Mouse (Mus musculus) forebrain, postnatal 0 days (tissue): Measurements from ENCODE around the gene Utp11. TPM values are rescaled to one million over a fixed set of nuclear protein-coding genes. Genes with fewer than 3 reads are reported as not detected.
A peak's percentile ranks its signal among the peaks of the same experiment; 100 is the strongest.

Source experiments
- ATAC-seq: fragments of 200-750 bp; cut with Nextera tagmentation; 2 replicates; pipeline ENCODE4 v1.8.0; 2017; ENCODE audit warnings: mild to moderate bottlenecking, moderate library complexity
- DNase-seq: peaks from one replicate; pipeline ENCODE4 v3.0.0-alpha.2; 2015
- H3K27ac ChIP-seq: fragments of 300-500 bp; sonication (generic); 2 replicates; pipeline ENCODE4 v1.5.1; 2014; ENCODE audit warnings: low read depth, mild to moderate bottlenecking, antibody characterized with exemption, low read length, moderate library complexity, mixed read lengths
- H3K27me3 ChIP-seq: fragments of 300-500 bp; sonication (generic); 2 replicates; pipeline ENCODE4 v1.6.1; 2014; ENCODE audit warnings: mild to moderate bottlenecking, low read length, mixed read lengths; ENCODE audit not compliant: insufficient read depth
- H3K36me3 ChIP-seq: fragments of 300-500 bp; sonication (generic); 2 replicates; pipeline ENCODE4 v1.6.1; 2014; ENCODE audit warnings: mild to moderate bottlenecking, moderate library complexity; ENCODE audit not compliant: insufficient read depth
- H3K4me1 ChIP-seq: fragments of 300-500 bp; sonication (generic); 2 replicates; pipeline ENCODE4 v1.6.1; 2014; ENCODE audit warnings: antibody characterized with exemption; ENCODE audit not compliant: insufficient read depth
- H3K4me2 ChIP-seq: fragments of 300-500 bp; sonication (generic); 2 replicates; pipeline ENCODE4 v1.6.1; 2014; ENCODE audit warnings: low read depth, mild to moderate bottlenecking, moderate library complexity
- H3K4me3 ChIP-seq: fragments of 300-500 bp; sonication (generic); 2 replicates; pipeline ENCODE4 v1.5.1; 2014; ENCODE audit warnings: low read depth, low read length, mixed read lengths
- H3K9ac ChIP-seq: fragments of 300-500 bp; sonication (generic); 2 replicates; pipeline ENCODE4 v1.6.1; 2014; ENCODE audit warnings: mild to moderate bottlenecking
- H3K9me3 ChIP-seq: fragments of 300-500 bp; sonication (generic); 2 replicates; pipeline ENCODE4 v1.6.1; 2016; ENCODE audit warnings: low read length
- CTCF ChIP-seq: sonication (generic); IDR thresholded peaks from 2 replicates; pipeline ENCODE4 v1.5.1; 2016; ENCODE audit warnings: antibody characterized with exemption, control low read depth, low read depth
- WGBS: fragments of 180-500 bp; shearing (Covaris S2); extraction: QIAGEN DNeasy Blood & Tissue Kit; methylation state at CpG from one replicate; pipeline ENCODE4 v1.1.7; 2014; 5-methylcytosine and 5-hydroxymethylcytosine counted together
- polyA plus RNA-seq: library from polyadenylated mRNA; unstranded; fragments of >200 nt; fragmentation: Nextera tagmentation; extraction: Ambion mirVana; gene quantifications from 2 replicates; pipeline ENCODE4 v1.2.1, GENCODE M21; 2015
- total RNA-seq: library from RNA; depleted of rRNA; stranded (reverse); fragments of >200 nt; gene quantifications from 2 replicates; pipeline ENCODE4 v1.2.3, GENCODE M21; 2014

The Utp11 gene
- total and polyA plus RNA-seq, 2 experiments from 2014 or later: 14.2 to 33.0 TPM

DNA sequence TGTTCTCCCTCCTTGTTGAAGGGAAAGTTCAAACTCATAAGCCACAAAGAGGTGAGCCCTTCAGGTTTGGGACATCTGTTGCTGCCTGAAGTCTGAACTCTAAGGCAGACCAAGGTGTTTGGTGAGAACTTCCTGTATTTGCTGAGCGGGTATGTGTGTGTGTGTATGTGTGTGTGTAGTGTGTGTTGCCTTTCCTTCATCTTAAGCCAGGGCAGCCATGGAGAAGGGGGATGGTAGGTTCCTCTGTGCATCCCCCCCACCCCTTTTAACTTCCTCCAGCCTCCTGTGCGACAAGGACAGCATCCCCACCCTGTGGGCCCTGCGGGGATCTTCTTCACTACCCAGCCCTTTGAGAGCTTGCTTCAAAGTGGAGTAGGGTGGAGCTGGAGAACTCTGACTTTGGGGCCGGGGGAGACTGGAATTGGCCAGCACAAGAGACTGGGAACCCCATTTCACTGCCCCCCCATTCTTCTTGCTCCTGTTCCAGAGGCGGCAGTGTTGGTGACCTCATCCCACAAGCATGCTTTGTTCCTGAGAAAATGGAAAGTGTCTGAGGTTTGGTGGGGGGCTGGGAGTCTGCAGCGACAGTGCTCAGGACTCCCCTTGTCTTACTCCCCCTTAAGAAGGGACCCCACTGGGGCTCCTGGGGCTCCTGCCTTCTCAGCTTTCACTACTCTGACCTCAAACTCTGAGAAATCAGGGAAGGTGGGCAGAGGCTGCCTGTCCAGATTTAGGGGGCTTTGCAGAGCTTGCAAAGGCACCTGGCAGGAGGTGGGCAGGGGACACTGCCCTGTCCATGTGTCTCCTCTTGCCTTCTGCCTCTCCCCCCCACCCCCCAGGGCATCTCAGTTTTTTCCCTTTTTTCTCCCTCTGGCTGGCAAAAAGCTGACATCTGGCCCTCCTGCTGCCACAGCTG, 10.7 kb upstream of the Utp11 start:
- Histone ChIP-seq H3K36me3 (no peaks in the 10 kb centered on the region), H3K4me1 (0 out of 2 replicates have a peak, but pooled peaks cover 4% of the 10 kb centered on the region), H3K27ac (0 out of 2 replicates have a peak overlapping the region, but pooled peaks have one; percentile 9), H3K4me2 (no peak overlapping the region), H3K9ac (no peak overlapping the region), H3K9me3 (no peaks in the 10 kb centered on the region), H3K4me3 (no peak overlapping the region), H3K27me3 (no peaks in the 10 kb centered on the region; the same call in 1 of the 2 replicates)
- 9% methylated on average over 6 of the region's 6 CpGs for WGBS
- DNase-seq: no peak
- no peak for ATAC-seq
- TF ChIP-seq CTCF: no peak

DNA sequence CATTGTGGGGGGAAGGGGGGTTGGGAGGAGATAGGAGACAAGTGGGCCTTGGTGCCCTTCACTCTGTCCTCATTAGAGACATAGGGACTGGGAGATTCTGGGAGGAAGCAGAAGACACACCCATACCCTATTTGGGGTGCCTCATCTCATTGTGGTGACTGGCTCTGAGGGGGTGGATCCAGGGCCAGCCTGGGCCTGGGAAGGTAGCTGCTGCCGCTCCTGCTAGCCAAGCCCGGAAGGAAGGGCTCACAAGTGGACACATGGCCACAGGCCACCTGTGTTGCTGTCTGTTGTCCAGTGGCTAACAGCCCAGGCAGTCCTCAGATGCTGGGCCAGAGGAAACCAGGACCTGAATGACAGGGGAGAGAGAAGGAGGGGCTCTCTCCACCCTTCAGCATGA, 10.0 kb upstream of the Utp11 start:
- Histone ChIP-seq H3K4me3 (no peak overlapping the region), H3K27me3 (no peaks in the 10 kb centered on the region; the same call in 1 of the 2 replicates), H3K36me3 (no peaks in the 10 kb centered on the region), H3K27ac (no peak overlapping the region), H3K9me3 (no peaks in the 10 kb centered on the region), H3K4me1 (no peaks in the 10 kb centered on the region), H3K9ac (no peak overlapping the region), H3K4me2 (no peak overlapping the region)
- TF ChIP-seq CTCF: no peak
- ATAC-seq: no peak
- 45% methylated on average over 2 of the region's 2 CpGs for WGBS
- DNase-seq: no peak

DNA sequence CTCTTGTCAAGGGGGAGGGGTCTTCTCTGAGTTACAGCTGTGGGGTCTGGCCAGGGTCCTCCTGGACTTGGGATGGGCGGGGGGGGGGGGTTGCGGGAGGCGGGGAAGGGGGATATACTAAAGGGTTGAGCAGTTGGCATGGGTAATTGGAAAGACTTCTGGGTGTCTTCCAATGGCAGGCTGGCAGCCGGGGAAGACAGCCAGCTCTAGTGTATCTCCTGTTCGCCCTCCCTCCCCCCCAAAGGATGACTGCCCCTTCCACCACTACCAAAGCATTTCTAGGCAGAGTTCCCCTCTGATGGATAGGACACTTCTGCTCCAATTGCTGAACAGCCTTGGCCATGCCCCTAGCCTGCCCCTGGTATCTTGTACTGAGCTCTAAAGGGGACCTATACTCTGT, 8.5 kb upstream of the Utp11 start:
- ATAC-seq (peak; percentile 25; the same call in 1 of the 2 replicates), DNase-seq (peak; percentile 50)
- H3K27me3 ChIP-seq: no peaks in the 10 kb centered on the region; the same call in 1 of the 2 replicates
- H3K4me2 ChIP-seq: peak overlapping the region; percentile 95
- 29% methylated on average over 3 of the region's 5 CpGs for WGBS
- TF ChIP-seq CTCF: no peak
- H3K9ac ChIP-seq: no peak overlapping the region
- no peaks in the 10 kb centered on the region for H3K9me3 ChIP-seq
- H3K4me1 ChIP-seq: no peaks in the 10 kb centered on the region
- H3K36me3 ChIP-seq: no peaks in the 10 kb centered on the region
- no peak overlapping the region for H3K4me3 ChIP-seq
- no peak overlapping the region for H3K27ac ChIP-seq

DNA sequence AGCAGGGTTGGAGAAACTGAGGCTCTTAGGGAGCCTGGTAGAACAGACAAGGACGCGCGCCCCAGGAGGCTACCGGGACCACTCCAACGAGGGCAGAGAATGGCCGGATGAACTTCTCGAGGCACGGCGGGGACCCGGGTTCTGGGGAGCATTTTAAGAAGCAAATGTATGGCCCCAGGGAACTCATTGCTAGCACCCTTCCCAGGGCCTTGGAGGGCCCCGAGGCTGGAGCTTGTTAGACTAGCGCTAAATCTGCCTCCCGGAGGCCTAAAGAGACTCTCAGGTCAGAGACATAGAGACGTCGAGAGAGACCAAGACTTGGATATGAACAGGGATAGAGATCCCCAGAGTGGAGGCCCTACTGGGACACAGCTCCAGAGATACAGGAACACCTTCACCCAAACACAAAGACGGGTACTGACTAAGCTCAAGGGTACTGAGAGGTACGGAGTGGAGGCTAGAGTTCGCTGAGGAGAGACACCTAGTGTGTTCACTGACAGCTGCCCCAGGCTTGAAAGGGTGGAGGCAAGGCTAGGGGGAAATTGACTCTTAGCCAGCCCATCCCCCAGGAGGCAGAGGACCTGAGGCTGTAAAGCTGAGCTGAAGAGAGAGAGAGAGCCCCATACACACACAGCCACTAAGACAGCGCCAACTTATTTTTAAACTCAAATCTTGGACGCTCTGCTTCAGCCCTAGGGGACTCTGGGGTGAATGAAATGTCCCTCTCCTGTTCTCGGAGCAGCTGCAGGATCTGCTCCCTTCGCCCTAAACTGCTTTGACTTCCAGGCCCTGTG, 7.8 kb upstream of the Utp11 start:
- H3K27me3 ChIP-seq: no peaks in the 10 kb centered on the region; the same call in 1 of the 2 replicates
- no peak overlapping the region for H3K27ac ChIP-seq
- peak overlapping the region; percentile 95 for H3K4me2 ChIP-seq
- no peaks in the 10 kb centered on the region for H3K4me1 ChIP-seq
- H3K9me3 ChIP-seq: no peaks in the 10 kb centered on the region
- H3K4me3 ChIP-seq: peak overlapping the region; percentile 55
- H3K9ac ChIP-seq: peak overlapping the region; percentile 51
- ATAC-seq (peak; percentile 38), DNase-seq (peak; percentile 14)
- no peak for TF ChIP-seq CTCF
- WGBS: 5% methylated on average over 22 of the region's 22 CpGs
- H3K36me3 ChIP-seq: no peaks in the 10 kb centered on the region

DNA sequence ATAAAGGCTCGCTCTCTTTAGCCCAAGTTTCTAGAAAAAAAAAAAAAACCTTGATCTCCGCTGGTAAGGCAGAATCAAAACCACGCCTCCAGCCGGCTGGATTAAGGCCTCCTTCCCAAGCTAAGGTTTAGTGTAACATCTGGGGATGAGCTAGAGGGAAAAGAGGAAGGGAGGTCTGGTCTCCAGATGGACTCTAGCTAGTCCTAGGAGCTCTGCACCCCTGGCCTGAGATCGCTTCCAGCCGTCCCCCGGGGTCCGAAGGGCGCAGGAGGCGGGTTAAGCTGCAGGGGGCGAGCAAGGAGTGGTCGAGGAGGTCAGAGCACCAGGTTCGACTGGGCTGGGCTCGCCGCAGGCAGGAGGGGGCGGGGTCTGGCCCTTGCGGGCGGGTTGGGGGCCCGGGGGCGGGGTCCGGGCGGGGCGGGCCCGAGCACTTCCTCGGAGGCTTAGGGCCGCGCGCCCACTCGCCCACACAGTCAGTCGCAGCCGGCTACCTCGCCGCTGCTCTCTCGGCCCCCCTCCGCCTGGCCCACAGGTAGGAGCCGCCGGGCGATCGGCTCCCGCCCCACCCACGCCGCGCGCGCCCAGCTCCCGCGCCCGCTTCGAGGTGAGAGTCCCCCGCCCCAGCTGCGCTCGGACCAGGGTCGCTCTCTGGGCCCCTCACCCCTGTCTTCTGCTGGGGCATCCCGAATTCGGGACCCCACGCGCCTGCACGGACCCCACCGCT, 7.0 kb upstream of the Utp11 start, which contains the start of gene Fhl3:
Gene Fhl3 (plus strand): TSS at position 454 of the 724 bp plus-strand sequence.
- TF ChIP-seq CTCF: peak; percentile 8; the same call in 1 of the 2 replicates
- DNase-seq (peak; percentile 13), ATAC-seq (no peak)
- H3K4me1 ChIP-seq: no peaks in the 10 kb centered on the region
- H3K9ac ChIP-seq: peak within 1 kb of the TSS; percentile 51
- peak within 1 kb of the TSS; percentile 95 for H3K4me2 ChIP-seq
- H3K4me3 ChIP-seq: peak within 1 kb of the TSS; percentile 55
- H3K27me3 ChIP-seq: no peaks in the 10 kb centered on the region; the same call in 1 of the 2 replicates
- no peaks in the 10 kb centered on the region for H3K36me3 ChIP-seq
- no peaks in the 10 kb centered on the region for H3K9me3 ChIP-seq
- WGBS: under 1% methylated on average over 39 of the region's 59 CpGs
- H3K27ac ChIP-seq: no peak within 1 kb of the TSS

DNA sequence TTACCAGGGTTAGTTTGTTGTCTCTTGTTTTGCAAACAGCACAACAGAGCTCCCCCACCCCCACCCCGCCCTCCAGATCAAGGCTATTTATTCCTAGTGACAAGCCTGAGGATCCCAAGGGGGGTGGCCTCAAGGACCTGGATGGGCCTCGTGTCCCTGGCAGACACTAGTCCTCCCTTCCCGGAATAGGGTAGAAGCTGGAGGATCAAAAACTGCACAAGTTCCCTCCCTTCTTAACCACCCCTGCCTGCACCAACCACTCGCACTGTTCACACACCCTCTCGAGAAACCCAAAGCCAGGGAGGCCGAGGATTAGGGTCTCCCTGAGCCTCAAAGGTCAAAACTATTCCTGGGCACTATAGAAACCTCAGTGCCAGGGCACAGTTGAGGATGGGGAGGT, 6.4 kb upstream of the Utp11 start:
- no peak for ATAC-seq
- Histone ChIP-seq H3K4me1 (no peaks in the 10 kb centered on the region), H3K27ac (no peak overlapping the region), H3K9ac (no peak overlapping the region), H3K9me3 (no peaks in the 10 kb centered on the region), H3K27me3 (no peaks in the 10 kb centered on the region; the same call in 1 of the 2 replicates), H3K4me3 (peak overlapping the region; percentile 55), H3K36me3 (no peaks in the 10 kb centered on the region), H3K4me2 (peak overlapping the region; percentile 95; the same call in 1 of the 2 replicates)
- WGBS: 13% methylated on average over 6 of the region's 6 CpGs
- DNase-seq: no peak
- TF ChIP-seq CTCF: no peak
